Mouse (Mus musculus) right cerebral cortex, adult 2 months (tissue): ENCODE results near the gene Kat8.
A peak's percentile ranks its signal among the peaks of the same experiment; 100 is the strongest.

ENCODE experiments used
- DNase-seq, 2 experiments: peaks; one replicate each; pipeline ENCODE4 v3.0.0; 2021 to 2022; ENCODE audit warnings: low spot score in 2 of 2

The Kat8 gene

GRCm38 (mm10) chr7:127897542-127897941 lies 14.8 kb upstream of the Kat8 start:
- no peak for DNase-seq

GRCm38 (mm10) chr7:127898179-127898956 lies 13.9 kb upstream of the Kat8 start:
- no peak for DNase-seq

GRCm38 (mm10) chr7:127899997-127900396 lies 12.3 kb upstream of the Kat8 start:
- no peak for DNase-seq

GRCm38 (mm10) chr7:127901772-127902171 lies 10.5 kb upstream of the Kat8 start:
- DNase-seq, result no peak

- peak; percentile 72 to 85 for DNase-seq
Observed at GRCm38 (mm10) chr7:127903971-127904796, 8.1 kb upstream of the Kat8 start, which contains the start of gene Bckdk. TSS of gene Bckdk (plus strand) at chr7:127904082.

- DNase-seq, result no peak
Observed at GRCm38 (mm10) chr7:127907939-127908338, 4.4 kb upstream of the Kat8 start.

GRCm38 (mm10) chr7:127908656-127909055 lies 3.7 kb upstream of the Kat8 start:
- DNase-seq, result no peak

GRCm38 (mm10) chr7:127912938-127913337 lies 622 bp downstream of the Kat8 start:
- no peak for DNase-seq

GRCm38 (mm10) chr7:127915293-127915692 lies 3.0 kb downstream of the Kat8 start:
- DNase-seq, result no peak

- DNase-seq, result no peak
Observed at GRCm38 (mm10) chr7:127918203-127918602, 5.9 kb downstream of the Kat8 start.

- no peak for DNase-seq
Observed at GRCm38 (mm10) chr7:127919290-127919689, 7.0 kb downstream of the Kat8 start.

GRCm38 (mm10) chr7:127921516-127921915 lies 9.2 kb downstream of the Kat8 start:
- DNase-seq, result no peak

GRCm38 (mm10) chr7:127922451-127923275 lies 10.3 kb downstream of the Kat8 start:
- no peak for DNase-seq

- no peak for DNase-seq
Observed at GRCm38 (mm10) chr7:127923714-127924113, 11.4 kb downstream of the Kat8 start.

GRCm38 (mm10) chr7:127925252-127925651 lies 12.9 kb downstream of the Kat8 start:
- no peak for DNase-seq

- no peak for DNase-seq
Observed at GRCm38 (mm10) chr7:127926066-127926465, 13.8 kb downstream of the Kat8 start.

GRCm38 (mm10) chr7:127926846-127927245 lies 14.5 kb downstream of the Kat8 start:
- no peak for DNase-seq

- no peak for DNase-seq
Observed at GRCm38 (mm10) chr7:127927726-127928125, 15.4 kb downstream of the Kat8 start.

- no peak for DNase-seq
Observed at GRCm38 (mm10) chr7:127928596-127928995, 16.3 kb downstream of the Kat8 start.

- DNase-seq, result no peak
Observed at GRCm38 (mm10) chr7:127929923-127930322, 17.6 kb downstream of the Kat8 start, which contains the start of gene Prss8. TSS of gene Prss8 (minus strand) at chr7:127930104.

- no peak for DNase-seq
Observed at GRCm38 (mm10) chr7:127930636-127931035, 18.3 kb downstream of the Kat8 start.
